Mouse (Mus musculus) G1E (cell line): ENCODE measurements around the gene Dnajb1. TPM values are rescaled to one million over a fixed set of nuclear protein-coding genes. Genes with fewer than 3 reads are reported as not detected.

Source experiments
- ATAC-seq: 2 replicates; pipeline ENCODE4 v1.8.0; 2016; ENCODE audit warnings: mild to moderate bottlenecking; ENCODE audit not compliant: insufficient number of reproducible peaks, poor library complexity, low FRiP score, severe bottlenecking; ENCODE audit errors: extremely low read depth
- DNase-seq: peaks from one replicate; pipeline ENCODE4 v3.0.0; 2012; ENCODE audit warnings: low spot score
- H3K27me3 ChIP-seq: 2 replicates; pipeline ENCODE4 v1.6.1; 2012; ENCODE audit warnings: mild to moderate bottlenecking, low read length, inconsistent platforms; ENCODE audit not compliant: insufficient read depth
- H3K36me3 ChIP-seq: replicated peaks from 2 replicates; pipeline ENCODE3; 2012; ENCODE audit warnings: mild to moderate bottlenecking, inconsistent platforms
- H3K4me1 ChIP-seq: 2 replicates; pipeline ENCODE4 v1.6.1; 2012; ENCODE audit warnings: low read depth, low read length, inconsistent platforms, mixed read lengths; ENCODE audit not compliant: insufficient read depth
- H3K4me3 ChIP-seq: 2 replicates; pipeline ENCODE4 v1.5.1; 2012; ENCODE audit warnings: low read depth, mild to moderate bottlenecking, inconsistent platforms, low read length, moderate library complexity, mixed read lengths
- H3K9me3 ChIP-seq: replicated peaks from 2 replicates; pipeline ENCODE4 v1.6.1; 2012; ENCODE audit warnings: inconsistent platforms
- CTCF ChIP-seq: IDR thresholded peaks from 2 replicates; pipeline ENCODE4 v1.5.1; 2012; ENCODE audit warnings: low read depth, low read length, inconsistent platforms, mixed read lengths
- GATA1 ChIP-seq: IDR thresholded peaks from 2 replicates; pipeline ENCODE4 v1.6.1; 2012; ENCODE audit warnings: borderline replicate concordance, low read length, inconsistent platforms, mixed read lengths
- GATA2 ChIP-seq: IDR thresholded peaks from 2 replicates; pipeline ENCODE4 v1.6.1; 2012; ENCODE audit warnings: low read depth, low read length, inconsistent platforms, borderline replicate concordance
- POLR2AphosphoS5 ChIP-seq: IDR thresholded peaks from 2 replicates; pipeline ENCODE4 v1.6.1; 2012; ENCODE audit warnings: low read depth, low read length, inconsistent platforms; ENCODE audit not compliant: insufficient replicate concordance
- TAL1 ChIP-seq: conservative IDR thresholded peaks from 2 replicates; pipeline ENCODE4 v1.6.1; 2012; ENCODE audit warnings: low read depth, low read length, inconsistent platforms, mixed read lengths
- polyA plus RNA-seq: library from polyadenylated mRNA; stranded (reverse); fragments of >175 nt; gene quantifications from 2 replicates; pipeline ENCODE4 v1.2.3, GENCODE M21; 2012
- total RNA-seq, 2 experiments: library from RNA; stranded (forward) in 1 of 2; stranded (reverse) in 1 of 2; fragments of 200-1000 nt in 1 of 2; fragments of >200 nt in 1 of 2; fragmentation: Nextera tagmentation in 1 of 2; gene quantifications; 2 replicates each; pipeline ENCODE4 v1.2.3; 2014 to 2017

The Dnajb1 gene
- total and polyA plus RNA-seq, 3 experiments, result 36.0 to 44.8 (median 37.8) TPM

- Histone ChIP-seq H3K9me3 (peaks cover 4% of the 10 kb centered on the region), H3K4me1 (no peaks in the 10 kb centered on the region), H3K27me3 (peaks cover 11% of the 10 kb centered on the region), H3K4me3 (no peak overlapping the region), H3K36me3 (no peaks in the 10 kb centered on the region)
- ATAC-seq (no peak), DNase-seq (no peak)
- TF ChIP-seq POLR2AphosphoS5 (no peak), GATA2 (no peak), TAL1 (no peak), GATA1 (no peak), CTCF (no peak)
Measured at GRCm38 (mm10) chr8:83632083-83632707, 24.2 kb downstream of the Dnajb1 start.

GRCm38 (mm10) chr8:83638856-83639255, 30.9 kb downstream of the Dnajb1 start:
- ATAC-seq, result no peak
- DNase-seq, result no peak
- peaks cover 4% of the 10 kb centered on the region for H3K9me3 ChIP-seq
- peaks cover 40% of the 10 kb centered on the region for H3K27me3 ChIP-seq
- TF ChIP-seq TAL1 (no peak), GATA1 (no peak), CTCF (no peak), POLR2AphosphoS5 (no peak), GATA2 (no peak)
- no peak overlapping the region for H3K4me3 ChIP-seq
- H3K4me1 ChIP-seq, result no peaks in the 10 kb centered on the region
- no peaks in the 10 kb centered on the region for H3K36me3 ChIP-seq

- H3K4me1 ChIP-seq, result no peaks in the 10 kb centered on the region
- DNase-seq (no peak), ATAC-seq (no peak)
- no peak for TF ChIP-seq POLR2AphosphoS5
- TF ChIP-seq CTCF, result no peak
- no peaks in the 10 kb centered on the region for H3K36me3 ChIP-seq
- H3K9me3 ChIP-seq, result peaks cover 4% of the 10 kb centered on the region
- H3K4me3 ChIP-seq, result no peak overlapping the region
- H3K27me3 ChIP-seq, result peaks cover 46% of the 10 kb centered on the region
Measured at GRCm38 (mm10) chr8:83639649-83640048, 31.7 kb downstream of the Dnajb1 start.

GRCm38 (mm10) chr8:83647511-83647910, 39.5 kb downstream of the Dnajb1 start:
- Histone ChIP-seq H3K4me3 (no peak overlapping the region), H3K27me3 (peaks cover 32% of the 10 kb centered on the region), H3K9me3 (peaks cover 8% of the 10 kb centered on the region), H3K4me1 (peaks cover 7% of the 10 kb centered on the region), H3K36me3 (no peaks in the 10 kb centered on the region)
- TF ChIP-seq CTCF (no peak), GATA2 (no peak), POLR2AphosphoS5 (no peak), TAL1 (no peak), GATA1 (no peak)
- ATAC-seq (no peak), DNase-seq (no peak)

DNA sequence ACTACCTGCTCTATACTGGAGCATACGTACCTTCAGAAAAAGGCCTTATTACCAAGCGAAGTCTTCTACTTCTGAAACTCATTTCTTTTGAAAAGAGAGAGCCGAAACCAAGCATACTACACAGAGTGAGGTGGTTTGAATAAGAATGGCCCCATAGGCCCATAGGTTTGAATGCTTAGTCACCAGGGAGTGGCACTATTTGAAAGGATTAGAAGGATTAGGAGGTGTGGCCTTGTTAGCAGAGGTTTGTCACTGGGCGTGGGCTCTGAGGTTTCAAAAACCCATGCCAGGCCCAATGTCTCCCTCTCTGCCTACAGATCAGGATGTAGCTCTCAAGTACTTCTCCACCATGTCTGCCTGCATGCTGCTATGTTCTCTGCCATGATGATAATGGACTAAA, 40.0 kb downstream of the Dnajb1 start:
- Histone ChIP-seq H3K36me3 (no peaks in the 10 kb centered on the region), H3K9me3 (peaks cover 8% of the 10 kb centered on the region), H3K27me3 (peaks cover 26% of the 10 kb centered on the region), H3K4me3 (no peak overlapping the region), H3K4me1 (peaks cover 11% of the 10 kb centered on the region)
- ATAC-seq, result no peak
- DNase-seq, result no peak
- no peak for TF ChIP-seq GATA1
- no peak for TF ChIP-seq GATA2

DNA sequence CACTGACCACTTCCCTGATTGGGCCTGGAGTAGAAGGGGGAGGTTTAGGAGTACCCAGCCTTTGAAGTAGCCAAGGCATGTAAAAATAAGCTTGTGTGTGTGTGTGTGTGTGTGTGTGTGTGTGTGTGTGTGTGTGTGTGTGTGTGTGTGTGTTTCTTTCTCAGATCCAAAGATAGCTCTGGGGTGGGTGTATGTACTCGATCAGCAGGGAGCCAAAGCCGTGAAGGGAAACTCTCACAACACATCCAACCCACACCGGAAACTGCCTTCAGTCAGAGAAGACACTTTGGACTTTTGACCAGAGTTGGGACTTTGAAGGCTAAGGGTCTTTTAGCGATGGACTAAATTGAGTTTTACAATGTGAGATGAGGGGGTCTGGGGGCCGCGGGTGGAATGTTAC, 41.7 kb downstream of the Dnajb1 start:
- peaks cover 18% of the 10 kb centered on the region for H3K27me3 ChIP-seq
- peaks cover 8% of the 10 kb centered on the region for H3K9me3 ChIP-seq
- H3K36me3 ChIP-seq, result peaks cover 8% of the 10 kb centered on the region
- H3K4me1 ChIP-seq, result peaks cover 21% of the 10 kb centered on the region
- no peak for TF ChIP-seq GATA1
- no peak for TF ChIP-seq TAL1
- no peak for TF ChIP-seq POLR2AphosphoS5
- ATAC-seq (no peak), DNase-seq (no peak)
- H3K4me3 ChIP-seq, result no peak overlapping the region

DNA sequence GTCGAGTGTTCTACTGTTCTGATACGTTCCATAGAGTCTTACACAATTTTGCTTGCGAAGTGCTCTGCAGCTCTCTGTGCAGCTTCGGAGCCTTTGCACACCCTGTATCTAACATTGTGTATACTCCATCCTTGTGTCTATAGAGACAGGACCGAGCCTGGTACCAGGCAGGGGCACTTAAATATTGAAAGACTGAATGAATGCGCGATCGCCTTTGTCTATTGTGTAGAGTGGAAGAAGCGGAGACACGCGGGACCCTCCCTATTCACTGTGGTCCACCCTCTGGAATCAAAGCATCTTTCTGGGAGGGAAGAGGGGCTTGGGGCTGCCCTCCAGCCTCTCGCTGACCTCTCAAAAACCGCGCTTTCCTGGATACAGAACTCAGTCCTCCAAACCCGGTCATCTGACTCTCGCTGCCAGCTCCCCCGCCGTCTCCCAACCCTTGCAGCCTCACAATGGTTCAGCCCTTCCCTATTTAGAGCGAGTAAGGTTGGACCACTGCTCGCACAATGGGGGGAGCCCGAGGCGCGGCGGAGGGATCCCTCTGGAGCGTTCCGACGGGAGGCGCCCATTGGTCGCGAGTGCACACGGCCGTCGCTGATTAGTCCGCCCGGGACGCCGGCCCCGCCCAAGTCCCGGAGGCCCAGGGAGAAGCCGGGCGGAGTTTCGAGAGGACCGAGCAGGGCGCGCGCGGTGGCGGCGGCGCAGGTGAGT, 44.2 kb downstream of the Dnajb1 start, which contains the start of gene Gipc1:
Gene Gipc1, plus strand, starts transcription at position 648 of the 714 bp plus-strand sequence.
- peak; percentile 99 for DNase-seq
- H3K36me3 ChIP-seq, result peaks cover 31% of the 10 kb centered on the region
- H3K4me3 ChIP-seq, result peak within 1 kb of the TSS; percentile 86
- TF ChIP-seq GATA2 (no peak), GATA1 (no peak), POLR2AphosphoS5 (no peak), CTCF (no peak), TAL1 (no peak)
- peaks cover 8% of the 10 kb centered on the region for H3K9me3 ChIP-seq
- peak; percentile 98 for ATAC-seq
- H3K4me1 ChIP-seq, result peaks cover 24% of the 10 kb centered on the region
- peaks cover 8% of the 10 kb centered on the region for H3K27me3 ChIP-seq
